Mouse (Mus musculus) adrenal gland, adult 8-10 months (tissue): ENCODE measurements around the gene Paqr5. TPM values are rescaled to one million over a fixed set of nuclear protein-coding genes. Genes with fewer than 3 reads are reported as not detected.
A peak's percentile ranks its signal among the peaks of the same experiment; 100 is the strongest.

Experiments used
- DNase-seq: peaks from one replicate; pipeline ENCODE4 v3.0.0; 2022
- total RNA-seq, 4 experiments: library from RNA; stranded (reverse); gene quantifications; 2 replicates each; pipeline ENCODE4 v1.2.4; 2022

Paqr5 gene
- total RNA-seq, 4 experiments from 2014 or later, result 1.9 to 6.4 (median 4.2) TPM

DNA sequence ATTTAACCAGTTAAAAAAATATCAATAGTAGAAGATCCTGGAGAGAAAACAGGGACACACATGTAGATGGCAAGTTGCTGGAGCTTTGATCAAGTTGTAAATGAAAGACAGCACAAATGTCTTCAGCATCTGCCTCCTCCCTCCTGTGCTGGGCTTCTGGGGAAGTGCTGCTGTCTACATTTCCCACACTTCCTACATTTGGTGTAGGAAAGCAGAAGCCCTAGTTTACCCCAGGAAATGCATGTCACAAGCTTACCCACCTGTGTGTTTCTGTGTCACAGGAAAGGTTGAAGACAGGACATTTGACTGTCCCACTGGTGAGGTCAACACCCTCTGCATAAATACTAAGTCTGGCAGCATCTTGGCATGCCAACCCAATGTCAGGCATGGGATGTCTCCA is 71.9 kb downstream of the Paqr5 start:
- no peak for DNase-seq

DNA sequence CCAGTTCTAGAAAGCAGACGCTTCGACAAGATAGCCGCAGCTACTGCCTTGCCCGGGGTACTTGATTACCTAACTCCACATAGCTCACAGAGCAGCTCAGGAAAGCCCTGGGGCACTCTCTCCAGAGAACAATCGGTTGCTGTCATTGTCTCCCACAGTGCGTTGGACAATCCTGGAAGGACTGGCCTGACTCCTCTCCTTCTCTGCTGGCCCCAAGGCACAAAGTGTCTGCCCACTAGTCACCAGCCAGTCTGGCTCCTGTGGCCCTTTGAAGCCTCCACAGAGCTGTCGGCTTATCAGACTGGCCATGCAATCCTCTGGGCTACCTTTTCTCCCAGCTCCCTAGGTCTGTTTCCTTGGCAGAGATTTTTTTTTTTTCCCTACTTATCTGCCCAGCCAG is 74.4 kb downstream of the Paqr5 start:
- DNase-seq, result no peak

DNA sequence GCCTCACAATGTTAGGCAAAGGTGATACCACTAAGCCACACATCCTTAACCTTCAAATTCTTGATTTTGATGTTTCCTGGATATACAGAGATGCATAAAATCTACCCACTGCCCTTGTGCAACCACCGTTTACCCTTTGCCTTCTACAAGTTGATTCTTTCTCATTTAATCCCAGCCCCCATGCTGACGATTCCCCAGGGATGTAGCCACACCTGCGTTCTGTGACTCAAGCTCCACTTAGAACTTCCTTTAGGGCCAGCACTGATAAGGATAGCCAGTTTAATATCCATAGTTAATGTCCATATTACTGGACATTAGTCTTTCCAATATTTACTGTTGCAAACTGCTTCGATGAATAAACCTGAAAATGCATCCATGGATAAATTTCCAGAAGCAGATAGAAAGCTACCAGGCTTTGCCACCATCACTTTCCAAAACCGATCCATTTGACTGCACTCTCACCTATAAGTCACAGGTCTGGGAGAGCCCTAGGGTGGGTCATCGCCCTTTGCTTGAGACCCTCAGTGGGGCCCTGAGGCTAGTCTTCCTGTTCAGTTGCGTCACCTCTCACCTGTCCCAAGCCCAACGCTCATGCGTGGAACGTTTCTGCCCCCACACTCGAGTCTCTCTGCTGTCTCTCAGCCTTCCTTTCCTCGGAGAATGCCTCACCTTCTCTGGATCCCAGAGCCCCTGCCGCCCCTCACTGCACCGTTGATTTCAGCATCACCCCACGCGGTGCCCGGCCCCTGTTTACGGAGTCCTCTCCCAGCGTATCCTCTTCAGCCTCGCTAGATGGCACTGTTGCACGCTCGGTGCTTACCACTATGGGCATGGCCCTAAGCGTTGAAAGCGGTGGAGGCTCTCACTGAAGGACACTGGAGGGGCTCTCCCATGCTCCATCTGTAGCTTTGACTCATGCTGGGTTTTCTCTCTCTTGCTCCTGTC is 79.0 kb downstream of the Paqr5 start:
- peak; percentile 38 for DNase-seq

DNA sequence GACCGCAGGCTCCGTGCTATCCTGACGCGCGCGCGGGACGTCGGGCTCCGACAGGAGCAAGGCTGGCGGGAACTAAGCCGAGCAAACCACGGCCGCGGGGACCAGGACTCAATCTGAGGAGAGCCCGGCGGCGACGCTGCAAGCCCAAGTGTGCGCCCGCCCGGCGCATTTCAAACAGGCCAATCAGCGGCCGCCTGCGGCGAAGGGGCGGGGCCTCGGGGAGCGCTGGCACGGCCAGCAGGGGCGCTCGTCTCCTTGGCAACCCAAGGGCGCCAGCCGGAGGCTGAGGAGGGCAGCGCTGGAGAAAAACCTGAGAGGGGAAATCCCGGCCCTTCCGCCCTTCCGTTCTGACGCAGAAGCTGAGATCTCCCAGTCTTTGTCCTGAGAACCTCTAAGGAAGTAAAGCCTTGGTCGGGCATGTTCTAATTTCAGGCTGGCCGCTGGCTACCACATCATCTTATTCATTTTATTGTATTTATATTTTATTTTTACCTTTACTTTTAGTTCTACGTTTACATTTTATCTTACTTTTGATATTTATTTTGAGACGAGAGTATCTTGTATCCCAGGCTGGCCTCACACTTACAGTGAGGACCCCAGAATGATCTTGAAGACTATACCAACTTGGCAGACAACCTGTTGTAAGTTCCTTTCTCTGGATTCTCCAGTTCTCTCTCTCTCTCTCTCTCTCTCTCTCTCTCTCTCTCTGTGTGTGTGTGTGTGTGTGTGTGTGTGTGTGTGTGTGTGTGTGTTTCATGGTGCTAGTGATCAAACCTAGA is 79.8 kb downstream of the Paqr5 start, which contains the start of gene Kif23:
Kif23 (minus strand) TSS at position 152 of the 779 bp plus-strand sequence.
- DNase-seq, result peak; percentile 93

DNA sequence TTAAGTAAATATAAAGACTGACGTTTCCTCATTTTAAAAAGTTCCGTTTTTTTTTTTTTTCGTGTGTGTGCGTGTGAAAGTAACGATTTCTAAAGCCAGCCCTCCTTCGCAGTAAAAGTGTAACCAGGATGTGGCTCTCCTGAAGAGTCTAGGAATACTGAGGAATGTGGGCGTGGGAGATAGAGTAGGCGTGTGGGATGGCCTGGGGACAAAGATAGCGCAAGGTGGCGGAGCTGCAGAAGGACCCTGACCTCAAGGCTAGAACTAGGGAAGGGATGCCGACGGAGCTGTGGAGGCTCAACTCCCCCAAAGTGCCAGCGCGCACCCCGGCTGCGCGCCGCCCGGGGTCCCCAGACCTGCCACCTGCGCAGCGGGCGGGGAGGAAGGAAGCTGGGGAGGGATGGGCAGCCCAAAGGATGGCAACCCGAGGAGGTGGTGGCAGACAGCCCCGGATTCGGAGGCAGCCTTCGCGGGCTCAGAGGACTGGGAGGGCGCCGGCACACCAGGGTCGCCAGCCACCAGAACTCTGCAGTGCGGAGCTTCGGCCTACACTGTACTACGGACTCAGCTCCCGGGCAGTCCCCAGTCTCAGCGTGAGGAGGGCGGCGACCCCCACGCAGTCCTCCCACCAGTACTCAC is 80.6 kb downstream of the Paqr5 start:
- no peak for DNase-seq

DNA sequence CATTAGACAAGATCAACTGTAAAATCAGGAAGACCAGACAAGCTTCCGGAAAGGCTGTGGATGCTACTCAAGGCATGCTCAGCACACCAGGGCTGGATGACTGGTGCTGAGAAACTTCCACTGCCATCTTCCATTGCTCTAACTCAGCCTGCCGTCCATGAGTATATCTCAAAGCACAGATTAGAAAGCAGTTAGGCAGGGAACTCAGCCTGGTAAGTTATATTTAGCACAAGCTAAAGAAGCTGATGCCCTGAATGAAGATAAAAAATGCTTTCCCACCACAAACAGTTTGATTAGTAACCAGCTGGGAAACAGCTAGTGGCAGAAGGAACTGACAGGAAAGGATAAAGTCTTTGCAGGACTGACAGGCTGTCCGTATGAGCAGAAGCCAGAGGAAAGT is 85.6 kb downstream of the Paqr5 start:
- no peak for DNase-seq

DNA sequence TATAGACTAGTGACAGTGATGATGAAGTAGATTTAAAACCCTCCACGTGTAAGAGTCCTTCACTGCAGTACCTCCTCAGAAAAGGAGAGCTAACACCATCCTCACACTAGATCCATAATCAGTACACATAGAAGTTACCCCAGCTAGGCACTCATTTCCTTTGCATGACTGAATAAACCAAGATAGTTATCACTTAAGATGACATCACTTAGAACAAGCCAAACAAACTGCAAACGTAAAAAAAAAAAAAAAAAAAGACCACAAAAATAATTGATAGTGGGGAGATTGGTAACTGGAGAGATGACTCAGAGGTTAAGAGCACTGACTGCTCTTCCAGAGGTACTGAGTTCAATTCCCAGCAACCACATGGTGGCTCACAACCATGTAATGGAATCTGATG is 93.3 kb downstream of the Paqr5 start:
- no peak for DNase-seq

DNA sequence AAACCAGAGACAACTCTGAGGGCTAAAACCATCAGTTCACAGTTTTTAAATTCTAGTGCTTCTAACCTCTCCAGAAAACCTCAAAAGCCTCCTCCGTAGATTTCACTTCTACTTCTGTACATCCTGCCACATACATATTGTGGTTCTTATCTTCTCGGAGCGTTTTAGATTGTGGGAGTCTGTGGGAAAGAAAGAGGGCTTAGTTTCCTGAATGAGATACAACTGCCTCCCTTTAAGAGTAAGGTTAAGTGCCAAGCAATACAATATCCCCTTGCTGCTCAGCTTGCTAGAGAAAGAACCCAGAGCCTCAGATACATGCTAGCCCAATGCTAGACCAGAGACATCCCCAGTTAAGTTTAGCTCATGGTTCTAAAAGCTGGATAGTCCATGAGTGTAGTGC is 94.6 kb downstream of the Paqr5 start:
- DNase-seq, result no peak

DNA sequence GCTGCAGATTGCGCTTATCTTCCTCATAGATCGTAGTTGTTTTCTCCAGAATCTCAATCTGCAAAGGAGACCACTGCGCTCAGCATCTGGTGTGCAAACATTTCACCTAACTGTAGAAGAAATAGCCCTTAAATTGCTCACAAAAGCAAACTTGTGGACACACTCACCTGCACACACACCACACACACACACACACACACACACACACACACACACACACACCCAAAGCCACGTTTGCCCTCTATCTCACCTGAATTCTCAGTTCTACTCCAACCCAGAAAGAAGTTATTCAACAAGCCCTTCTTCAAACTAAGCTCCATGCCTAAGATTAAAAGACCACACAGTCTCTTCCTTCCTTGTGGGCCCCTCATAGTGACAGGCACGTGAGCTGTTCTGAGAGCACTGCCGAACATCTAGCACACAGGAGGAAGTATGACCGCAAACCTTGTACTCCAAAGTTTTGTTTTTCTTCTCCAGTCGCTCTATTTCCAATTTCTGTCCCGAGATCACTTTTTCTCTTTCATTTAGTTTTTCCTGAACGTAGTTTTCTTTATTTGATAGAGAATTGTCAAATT is 101.5 kb downstream of the Paqr5 start:
- DNase-seq, result no peak

DNA sequence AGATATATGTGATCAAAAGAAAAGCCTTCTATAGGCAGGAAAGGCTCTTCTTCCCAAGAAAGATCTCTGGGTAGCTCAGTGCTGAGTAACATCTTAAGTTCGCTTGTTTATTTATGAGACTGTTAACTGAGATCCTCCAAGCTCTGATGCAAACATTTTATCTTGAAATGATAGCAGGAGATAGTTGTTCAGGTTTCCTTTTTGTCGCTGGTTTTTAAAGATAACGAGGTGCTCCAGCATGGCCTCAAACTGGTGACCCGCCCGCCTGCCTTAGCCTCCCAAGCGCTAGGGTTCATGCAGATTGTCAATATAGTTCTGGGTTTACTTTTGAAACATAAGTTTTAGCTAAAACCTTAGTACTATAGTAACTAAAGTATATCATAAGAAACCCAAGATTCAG is 106.3 kb downstream of the Paqr5 start:
- DNase-seq, result no peak

DNA sequence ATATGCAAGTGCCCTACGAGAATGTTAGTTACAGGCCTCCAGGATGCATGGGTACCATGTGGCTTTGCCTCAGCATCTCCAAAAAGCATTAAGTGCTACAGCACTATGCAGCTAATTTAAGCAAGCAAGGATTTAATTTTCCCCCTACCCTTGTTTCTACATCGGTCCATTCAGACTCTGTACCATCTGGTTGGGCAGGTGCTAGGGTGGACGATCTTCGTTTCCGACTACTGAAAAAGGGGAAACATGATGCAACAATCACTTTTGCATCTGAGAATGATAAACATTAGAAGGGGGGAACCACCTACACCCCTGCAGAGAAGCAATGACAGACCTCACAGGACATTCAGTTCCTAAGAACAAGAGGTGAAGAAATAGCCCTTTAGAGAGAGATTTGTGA is 107.2 kb downstream of the Paqr5 start:
- DNase-seq, result no peak

DNA sequence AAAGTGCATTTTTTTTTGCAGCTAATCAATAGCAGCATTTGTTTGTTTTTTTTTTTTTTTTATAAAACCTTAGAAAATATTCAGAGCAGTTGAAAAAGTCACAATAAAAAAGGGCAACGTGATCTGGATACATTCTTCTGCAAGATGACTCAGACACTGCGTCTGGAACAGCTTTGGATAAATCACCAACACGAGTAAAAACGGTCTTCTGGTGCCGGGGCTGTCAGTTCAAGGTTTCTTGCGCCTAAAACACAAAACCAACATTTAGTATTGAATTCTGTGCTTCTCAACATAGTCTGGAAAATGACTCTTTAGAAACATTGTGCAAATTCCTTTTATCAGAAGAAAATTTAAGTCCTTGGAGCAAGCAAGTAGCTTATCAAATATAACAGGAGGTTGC is 109.2 kb downstream of the Paqr5 start:
- DNase-seq, result no peak

DNA sequence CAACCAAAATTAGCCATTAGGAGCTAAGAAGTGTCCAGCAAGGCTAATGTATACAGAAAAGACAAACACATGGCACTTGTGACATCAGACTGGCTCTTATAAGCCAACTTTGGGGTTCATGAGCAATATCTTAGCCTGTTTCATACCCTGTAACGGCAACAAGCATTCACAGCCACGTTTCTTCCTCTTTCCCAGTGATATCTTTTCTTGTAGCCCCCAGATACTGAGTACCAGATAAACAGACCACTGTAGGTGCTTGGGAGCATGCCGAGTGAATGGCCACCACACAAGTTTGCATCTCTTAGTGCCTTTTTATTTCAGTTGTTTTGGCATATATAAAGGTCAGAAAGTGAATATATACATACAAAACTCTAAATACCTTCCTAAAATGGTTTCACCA is 109.7 kb downstream of the Paqr5 start:
- DNase-seq, result no peak

DNA sequence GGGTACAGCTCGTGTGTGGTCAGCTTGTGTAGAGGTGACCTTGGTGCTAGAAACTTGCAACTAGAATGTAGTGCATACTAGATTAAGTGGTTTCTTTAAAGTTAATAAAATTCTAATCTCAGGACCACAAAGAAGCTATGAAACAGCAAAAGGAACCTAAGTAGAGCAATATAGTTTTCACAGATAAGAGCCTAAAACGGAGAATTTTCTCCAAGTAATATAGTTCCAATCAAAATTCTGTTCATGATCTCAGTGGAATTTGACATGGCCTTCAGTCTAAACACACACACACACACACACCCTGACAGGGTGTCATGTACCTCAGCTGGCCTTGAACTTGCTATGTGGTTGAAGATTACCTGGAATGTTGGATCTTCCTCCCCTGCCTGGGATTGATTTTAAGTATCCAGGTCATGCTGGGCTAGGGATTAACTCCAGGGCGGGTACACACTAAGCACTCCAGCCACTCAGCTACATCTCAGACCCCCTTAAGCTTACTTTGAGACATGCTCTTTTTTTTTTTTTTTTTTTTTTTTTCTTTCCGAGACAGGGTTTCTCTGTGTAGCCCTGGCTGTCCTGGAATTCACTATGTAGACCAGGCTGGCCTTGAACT is 111.2 kb downstream of the Paqr5 start:
- no peak for DNase-seq

DNA sequence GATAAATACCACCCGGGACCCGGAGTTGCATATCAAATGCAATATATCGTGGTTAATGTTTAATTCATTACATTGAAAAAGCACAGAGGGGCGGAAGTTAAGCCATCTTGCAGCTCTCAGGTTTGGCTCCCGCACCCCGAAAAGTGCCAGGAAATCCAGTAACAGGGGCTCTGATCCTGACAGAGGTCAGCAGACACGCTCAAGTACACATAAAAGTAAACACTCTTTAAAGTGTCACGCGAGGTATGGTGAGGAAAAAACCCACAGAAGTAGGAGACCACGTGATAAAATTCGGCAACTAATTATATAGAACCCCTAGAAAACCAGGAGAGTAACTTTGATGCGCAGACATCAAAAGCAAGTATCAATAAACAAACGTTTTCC is 111.7 kb downstream of the Paqr5 start:
- no peak for DNase-seq

DNA sequence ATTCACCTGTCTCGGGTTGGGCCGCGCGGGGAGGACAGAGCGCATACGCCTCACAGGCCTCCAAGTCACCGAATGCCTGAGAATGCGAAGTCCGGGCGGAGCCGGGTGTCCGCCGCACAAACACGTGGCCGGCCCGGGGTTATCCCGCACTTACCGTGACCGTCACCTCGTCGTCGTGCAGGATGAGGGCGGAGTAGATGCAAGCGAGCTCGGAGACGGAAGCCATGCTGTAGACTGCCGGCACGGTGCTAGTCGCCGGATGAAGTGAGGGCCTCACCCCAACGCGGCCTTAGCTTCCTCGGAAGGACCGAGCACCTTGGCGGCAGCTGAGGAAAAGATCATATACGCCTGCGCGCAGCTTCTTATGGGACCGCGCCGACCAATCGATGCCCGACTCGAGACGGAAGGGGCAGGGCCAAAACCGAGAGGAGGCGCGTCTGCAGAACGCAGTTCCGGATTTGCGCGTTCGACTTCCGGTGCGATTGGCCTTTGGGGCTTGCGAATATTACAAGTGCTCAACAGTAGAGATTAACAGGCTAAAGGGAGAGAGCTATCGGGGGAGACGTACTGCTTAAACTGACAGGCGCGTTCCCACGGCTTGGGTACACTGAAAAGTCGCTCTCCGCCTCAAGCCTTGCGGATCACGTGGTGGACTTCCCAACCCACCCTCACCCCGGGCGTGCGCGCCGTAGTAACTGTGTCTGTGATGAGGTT is 112.3 kb downstream of the Paqr5 start, which contains the start of gene Rplp1:
Rplp1 (minus strand) TSS at position 340 of the 714 bp plus-strand sequence.
- DNase-seq, result peak; percentile 96

DNA sequence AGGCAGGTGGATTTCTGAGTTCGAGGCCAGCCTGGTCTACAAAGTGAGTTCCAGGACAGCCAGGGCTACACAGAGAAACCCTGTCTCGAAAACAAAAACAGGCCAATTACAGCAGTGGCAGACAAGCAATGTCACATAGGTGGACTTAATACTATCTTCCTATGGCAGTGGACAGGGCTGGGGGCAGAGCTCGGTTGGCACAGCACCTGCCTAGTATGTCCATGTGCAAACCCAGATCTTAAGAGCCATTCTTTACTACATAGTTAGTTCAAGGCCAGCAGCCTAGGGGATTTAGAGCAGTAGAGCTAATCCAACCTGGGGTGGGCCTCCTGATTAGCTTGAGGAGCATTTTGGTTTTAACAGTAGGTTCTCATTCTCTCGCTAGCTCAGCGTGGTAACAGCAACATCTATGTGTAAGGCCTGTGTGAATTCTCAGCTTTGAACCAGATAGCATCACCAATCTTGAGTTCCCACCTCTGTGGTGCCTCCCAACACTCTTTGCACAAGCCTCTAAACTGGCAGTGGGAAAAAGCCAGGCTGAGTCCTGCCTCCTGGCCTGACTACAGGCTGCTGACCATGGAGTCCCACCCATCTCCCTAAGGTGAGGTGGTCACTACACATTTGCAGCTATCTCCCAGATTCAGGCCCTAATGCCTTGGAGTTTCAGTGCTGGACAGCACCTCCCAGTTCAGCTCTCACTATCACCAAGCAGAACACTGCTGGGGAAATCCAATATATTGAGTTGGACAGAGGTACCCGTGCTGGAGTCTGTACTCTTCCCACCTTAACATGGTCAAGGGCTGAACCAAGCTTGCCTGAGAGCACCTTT is 115.1 kb downstream of the Paqr5 start:
- DNase-seq, result no peak

DNA sequence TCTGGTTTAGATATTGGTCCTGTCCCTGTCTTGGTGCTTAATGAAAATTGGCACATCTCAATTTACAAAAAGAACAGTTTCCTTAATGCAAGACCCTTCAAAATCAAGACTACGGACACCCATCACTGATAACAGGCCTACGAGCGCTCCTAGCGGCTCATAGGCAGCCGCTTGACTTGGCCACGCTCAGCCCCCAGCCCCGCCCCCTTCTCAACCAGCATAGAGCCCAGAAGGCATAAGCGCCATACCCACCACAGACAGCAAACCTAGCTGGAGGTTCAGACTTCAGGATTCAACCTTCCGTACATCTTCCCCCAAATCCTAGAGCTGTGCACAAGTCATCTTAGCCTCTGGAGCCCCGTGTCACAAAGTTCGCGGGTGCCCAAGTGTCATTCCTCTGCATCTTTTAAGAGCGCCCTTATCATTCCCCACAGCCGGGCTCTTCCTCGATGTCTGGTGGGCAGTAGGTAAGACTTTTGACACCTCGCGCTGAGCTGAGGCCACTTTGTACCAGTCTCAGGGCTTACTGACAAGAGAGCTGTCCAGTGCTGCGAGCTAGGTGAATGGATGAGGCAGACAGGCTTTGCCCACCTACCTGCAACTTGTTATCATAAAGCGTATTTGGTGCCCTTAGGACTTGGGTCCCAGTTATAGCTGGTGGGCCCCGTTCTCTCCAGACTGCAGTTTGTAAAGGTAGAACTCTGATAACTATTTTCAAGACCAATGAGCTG is 116.0 kb downstream of the Paqr5 start:
- no peak for DNase-seq

DNA sequence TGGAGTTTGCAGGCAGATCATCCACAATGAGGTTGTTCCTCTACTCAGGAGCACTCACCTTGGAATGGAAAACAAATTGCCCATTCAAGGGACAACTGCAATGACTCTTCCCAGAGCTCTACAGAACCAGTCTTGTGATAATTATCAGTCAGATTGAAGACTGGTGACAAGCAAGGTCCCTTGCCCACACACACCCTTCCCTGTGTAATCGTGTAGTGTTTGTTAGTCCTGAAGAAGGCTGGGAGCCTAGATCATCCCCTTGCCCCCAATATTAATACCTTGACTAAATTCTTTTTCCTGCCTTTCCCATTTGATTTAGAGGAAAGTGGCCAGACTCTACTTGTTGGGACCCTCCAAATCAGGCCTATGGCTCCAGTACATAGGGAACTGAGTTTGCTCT is 117.0 kb downstream of the Paqr5 start:
- DNase-seq, result no peak
